Mouse (Mus musculus) adrenal gland, postnatal 36 days (tissue): ENCODE data around the gene Kif24. TPM values are rescaled to one million over a fixed set of nuclear protein-coding genes. Genes with fewer than 3 reads are reported as not detected.
A peak's percentile ranks its signal among the peaks of the same experiment; 100 is the strongest.

Source experiments
- DNase-seq, 2 experiments: peaks; one replicate each; pipeline ENCODE4 v3.0.0; 2021; ENCODE audit warnings: mixed read lengths in 1 of 2
- total RNA-seq, 2 experiments: library from RNA; stranded (reverse); gene quantifications; 2 replicates each; pipeline ENCODE4 v1.2.3; 2021

Gene Kif24
- total RNA-seq, 2 experiments from 2014 or later, result 1.4 to 2.1 TPM

GRCm38 (mm10) chr4:41401167-41401566 is 63.5 kb downstream of the Kif24 start:
- DNase-seq, result no peak

GRCm38 (mm10) chr4:41399904-41400303 is 64.8 kb downstream of the Kif24 start:
- DNase-seq, result peak; percentile 16 to 18

- no peak for DNase-seq
These were observed 66.3 kb downstream of the Kif24 start for GRCm38 (mm10) chr4:41398353-41398752.

- peak; percentile 19 to 43 for DNase-seq
These were observed 70.0 kb downstream of the Kif24 start for GRCm38 (mm10) chr4:41394651-41395050.

- no peak for DNase-seq
These were observed 73.7 kb downstream of the Kif24 start for GRCm38 (mm10) chr4:41391015-41391414.

GRCm38 (mm10) chr4:41390122-41390521 is 74.6 kb downstream of the Kif24 start:
- peak; percentile 82 to 88 for DNase-seq

- DNase-seq, result no peak
These were observed 75.4 kb downstream of the Kif24 start for GRCm38 (mm10) chr4:41389240-41389639.

GRCm38 (mm10) chr4:41388616-41389015 is 76.1 kb downstream of the Kif24 start:
- DNase-seq, result no peak

GRCm38 (mm10) chr4:41387755-41388469 is 76.8 kb downstream of the Kif24 start:
- DNase-seq, result no peak

GRCm38 (mm10) chr4:41386412-41386975 is 78.2 kb downstream of the Kif24 start:
- no peak for DNase-seq

GRCm38 (mm10) chr4:41381213-41381950 is 83.3 kb downstream of the Kif24 start:
- no peak for DNase-seq

GRCm38 (mm10) chr4:41377567-41377966 is 87.1 kb downstream of the Kif24 start:
- DNase-seq, result no peak

- no peak for DNase-seq
These were observed 94.8 kb downstream of the Kif24 start for GRCm38 (mm10) chr4:41369702-41370437.

- peak in 1 of 2 experiments; percentile 25 for DNase-seq
These were observed 96.5 kb downstream of the Kif24 start for GRCm38 (mm10) chr4:41368198-41368597.

- no peak for DNase-seq
These were observed 103.6 kb downstream of the Kif24 start for GRCm38 (mm10) chr4:41361059-41361458.

- DNase-seq, result no peak
These were observed 105.3 kb downstream of the Kif24 start for GRCm38 (mm10) chr4:41359358-41359757.

- no peak for DNase-seq
These were observed 106.0 kb downstream of the Kif24 start for GRCm38 (mm10) chr4:41358669-41359068.

- no peak for DNase-seq
These were observed 107.5 kb downstream of the Kif24 start for GRCm38 (mm10) chr4:41357154-41357553.

GRCm38 (mm10) chr4:41353265-41353664 is 111.4 kb downstream of the Kif24 start:
- no peak for DNase-seq

GRCm38 (mm10) chr4:41352758-41353157 is 111.9 kb downstream of the Kif24 start:
- DNase-seq, result no peak

- DNase-seq, result peak in 1 of 2 experiments; percentile 69
These were observed 115.5 kb downstream of the Kif24 start for GRCm38 (mm10) chr4:41349199-41349591.

GRCm38 (mm10) chr4:41348584-41349198 is 116.0 kb downstream of the Kif24 start, which contains the start of gene Ubap1:
Gene Ubap1 (plus strand): TSS chr4:41348996.
- peak; percentile 94 to 96 for DNase-seq
